Mouse (Mus musculus) left cerebral cortex, postnatal 14 days (tissue): ENCODE measurements around the gene Ism2. TPM values are rescaled to one million over a fixed set of nuclear protein-coding genes. Genes with fewer than 3 reads are reported as not detected.

Source experiments
- DNase-seq, 2 experiments: peaks; one replicate each; pipeline ENCODE4 v3.0.0; 2021 to 2022; ENCODE audit warnings: low spot score in 2 of 2, mixed read lengths in 1 of 2
- intact Hi-C: fragments of 180-260 bp; cut with DNase I; formaldehyde crosslinking; loops from one replicate; pipeline ENCODE4 v1.15.1; 2025
- microRNA-seq, 2 experiments: library from miRNA; unstranded; fragments of <30 nt; microRNA quantifications; one replicate each; pipeline ENCODE4 v1.2.0; 2022
- total RNA-seq, 2 experiments: library from RNA; stranded (reverse); gene quantifications; 2 replicates each; pipeline ENCODE4 v1.2.3; 2021

The Ism2 gene
- total RNA-seq, 2 experiments from 2014 or later, result 0.47 to 0.48 TPM

- DNase-seq, result no peak
- intact Hi-C loops, result no loop called here
Measured at GRCm38 (mm10) chr12:87256629-87257028, 42.9 kb downstream of the Ism2 start.

- intact Hi-C loops, result no loop called here
- no peak for DNase-seq
Measured at GRCm38 (mm10) chr12:87253878-87254277, 45.6 kb downstream of the Ism2 start.

- intact Hi-C loops, result no loop called here
- DNase-seq, result no peak
Measured at GRCm38 (mm10) chr12:87250161-87250560, 49.3 kb downstream of the Ism2 start.

GRCm38 (mm10) chr12:87238632-87239031 is 60.9 kb downstream of the Ism2 start, which contains the start of gene Noxred1:
Gene Noxred1 (minus strand): TSS chr12:87238732.
- intact Hi-C loops, result loop anchor here (5.0 kb wide), 1 partner anchor 36 kb away; the partner anchor contains the start of gene Tmed8
- DNase-seq, result no peak

GRCm38 (mm10) chr12:87236882-87237483 is 62.5 kb downstream of the Ism2 start:
- intact Hi-C loops, result loop anchor here (5.0 kb wide), 1 partner anchor 35 kb away; the partner anchor contains the start of gene Tmed8

GRCm38 (mm10) chr12:87230379-87230895 is 69.1 kb downstream of the Ism2 start:
- DNase-seq, result no peak
- intact Hi-C loops, result no loop called here

More at GRCm38 (mm10) chr12:87236882-87237483, 62.5 kb downstream of the Ism2 start:
- peak in 1 of 2 experiments; percentile 9 for DNase-seq

- intact Hi-C loops, result no loop called here
- DNase-seq, result no peak
Measured at GRCm38 (mm10) chr12:87229633-87230032, 69.9 kb downstream of the Ism2 start.

Small RNAs within 50 kb of the gene (microRNA-seq; reads per million reads assigned to microRNA genes)
- gene Gm47293, result 0 reads per million in 2 experiments

Other genes with a start within 250 kb of the Ism2 start
- gene Ngb, start 197.2 kb downstream of the Ism2 start, total RNA-seq, result 10 to 100 TPM in 1 of 2 experiments, 1 to 10 TPM in 1; 9.9 to 11.4 TPM
- 10 to 100 TPM; 48.1 to 51.7 TPM for gene Gstz1, start 152.5 kb downstream of the Ism2 start, total RNA-seq
- gene Pomt2, start 151.7 kb downstream of the Ism2 start, total RNA-seq, result 10 to 100 TPM; 20.0 to 21.6 TPM
- 1 to 10 TPM; 3.4 to 3.6 TPM for gene Samd15, start 100.0 kb downstream of the Ism2 start, total RNA-seq
- gene Tmed8, start 99.3 kb downstream of the Ism2 start, total RNA-seq, result 10 to 100 TPM; 28.0 to 28.5 TPM
- gene Noxred1, start 61.0 kb downstream of the Ism2 start, total RNA-seq, result 1 to 10 TPM in 1 of 2 experiments, under 1 TPM in 1; 0.85 to 2.1 TPM
- gene Vipas39, start 33.4 kb downstream of the Ism2 start, total RNA-seq, result 10 to 100 TPM; 55.8 to 58.7 TPM
- gene Ahsa1, start 33.2 kb downstream of the Ism2 start, total RNA-seq, result 100 to 1,000 TPM; 158 to 159 TPM
- 10 to 100 TPM; 43.8 to 49.1 TPM for gene Sptlc2, start 88.7 kb upstream of the Ism2 start, total RNA-seq
- gene Slirp, start 144.2 kb upstream of the Ism2 start, total RNA-seq, result 10 to 100 TPM; 79.6 to 93.9 TPM
- gene Alkbh1, start 144.3 kb upstream of the Ism2 start, total RNA-seq, result 10 to 100 TPM; 17.1 to 17.2 TPM
- gene Snw1, start 172.6 kb upstream of the Ism2 start, total RNA-seq, result 10 to 100 TPM; 50.5 to 54.1 TPM
- not detected for gene Gm5788, start 195.0 kb upstream of the Ism2 start, total RNA-seq
- not detected for gene Gm8300, start 214.6 kb upstream of the Ism2 start, total RNA-seq